Mouse (Mus musculus) subcutaneous adipose tissue, adult 2 months (tissue): ENCODE data around the gene Traf2. TPM values are rescaled to one million over a fixed set of nuclear protein-coding genes. Genes with fewer than 3 reads are reported as not detected.

Source experiments
- polyA plus RNA-seq: library from polyadenylated mRNA; depleted of rRNA; stranded (reverse); fragments of >200 nt; gene quantifications from 2 replicates; pipeline ENCODE4 v1.2.3, GENCODE M21; 2012; ENCODE audit warnings: low replicate concordance; rRNA removed

Gene Traf2
- 13.9 and 22.5 TPM in 2 replicates for polyA plus RNA-seq

GRCm38 (mm10) chr2:25546811-25547491 lies at the start of gene Traf2:
Traf2 (minus strand) TSS chr2:25546940.

GRCm38 (mm10) chr2:25581294-25581864 lies 34.6 kb upstream of the Traf2 start, which contains the start of gene Ajm1:
Ajm1 (minus strand) TSS chr2:25581757.

DNA sequence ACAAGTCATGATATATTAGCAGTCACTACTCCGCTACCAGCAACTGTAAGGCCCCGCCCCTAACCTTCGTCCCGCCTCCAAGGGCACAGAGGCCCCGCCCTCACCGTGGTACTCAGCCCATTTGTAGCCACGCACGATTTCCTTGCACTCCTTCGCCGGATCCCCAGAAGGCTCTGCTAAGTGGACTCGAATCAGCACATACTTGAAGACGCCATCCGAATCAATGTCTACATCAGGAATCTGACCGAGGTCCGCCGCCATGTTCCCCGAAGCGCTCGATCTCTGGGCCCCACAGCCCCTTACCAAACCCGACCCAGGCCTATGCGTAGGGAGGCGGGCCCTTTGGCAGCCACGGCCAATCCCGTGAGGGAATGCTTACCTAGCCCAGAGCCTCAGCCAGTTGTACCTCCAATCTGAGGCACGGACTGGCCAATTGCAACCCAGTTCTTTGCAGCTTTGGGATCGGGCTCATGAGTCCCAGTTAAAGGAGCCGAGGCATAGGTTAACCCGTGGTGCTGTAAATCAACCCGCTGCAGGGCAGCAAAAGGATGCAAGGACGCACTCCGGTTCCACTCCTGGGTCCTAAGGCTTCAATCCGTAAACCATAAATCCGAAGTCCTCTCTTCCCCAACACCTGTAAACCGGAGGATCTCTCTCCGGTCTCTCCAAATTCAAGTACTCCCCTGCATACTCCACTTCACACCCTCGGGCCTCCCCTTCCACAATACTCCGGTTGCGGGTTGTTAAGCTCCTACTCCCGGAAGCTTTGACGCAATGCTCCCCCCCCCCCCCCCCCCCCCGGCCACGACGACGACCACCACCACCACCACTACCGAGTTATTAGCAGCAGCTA lies 28.1 kb upstream of the Traf2 start, which contains the start of the genes Mamdc4 and Phpt1:
Mamdc4 (minus strand) TSS at position 267 of the 853 bp plus-strand sequence.
Phpt1 (minus strand) TSS at position 646 of the 853 bp plus-strand sequence.

GRCm38 (mm10) chr2:25557221-25557963 lies 10.7 kb upstream of the Traf2 start, which contains the start of gene Edf1:
Edf1 (plus strand) TSS chr2:25557847.

DNA sequence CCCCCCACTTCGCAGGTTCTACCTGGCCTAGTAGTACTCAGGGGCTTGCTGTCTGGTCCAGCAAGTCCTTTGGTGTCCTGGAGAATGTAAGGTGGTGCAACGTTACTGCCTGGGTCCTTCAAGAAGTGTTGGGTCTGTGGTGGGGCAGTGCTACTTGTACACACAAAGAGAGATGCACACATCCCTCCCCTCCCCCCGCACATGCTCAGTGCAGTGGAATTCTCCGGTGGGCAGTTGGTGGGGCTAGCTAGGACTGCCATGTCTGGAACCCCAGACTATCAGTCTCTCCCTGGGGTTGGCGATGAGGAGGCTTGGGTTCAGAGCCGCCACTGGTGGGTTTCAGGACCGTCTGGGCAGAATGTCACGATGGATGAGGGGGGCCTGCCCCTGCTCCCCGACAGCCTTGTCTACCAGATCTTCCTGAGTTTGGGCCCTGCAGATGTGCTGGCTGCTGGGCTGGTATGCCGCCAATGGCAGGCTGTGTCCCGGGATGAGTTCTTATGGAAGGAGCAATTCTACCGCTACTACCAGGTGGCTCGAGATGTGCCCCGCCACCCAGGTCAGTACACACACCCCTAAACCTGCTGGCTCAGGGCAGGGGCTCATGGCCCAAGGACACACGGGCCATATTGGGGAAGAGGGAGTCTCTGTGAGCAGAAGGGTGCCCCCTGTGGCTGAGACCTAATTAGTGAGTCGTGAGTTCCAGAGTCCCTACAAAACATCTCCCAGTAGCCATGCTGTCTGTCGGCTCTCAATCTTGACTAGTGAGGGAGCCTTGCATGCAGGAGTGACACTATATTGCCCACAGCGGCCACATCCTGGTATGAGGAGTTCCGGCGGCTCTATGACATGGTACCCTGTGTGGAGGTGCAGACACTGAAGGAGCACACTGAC lies 44.9 kb downstream of the Traf2 start, which contains the start of gene C8g:
C8g (minus strand) TSS at position 127 of the 894 bp plus-strand sequence.

DNA sequence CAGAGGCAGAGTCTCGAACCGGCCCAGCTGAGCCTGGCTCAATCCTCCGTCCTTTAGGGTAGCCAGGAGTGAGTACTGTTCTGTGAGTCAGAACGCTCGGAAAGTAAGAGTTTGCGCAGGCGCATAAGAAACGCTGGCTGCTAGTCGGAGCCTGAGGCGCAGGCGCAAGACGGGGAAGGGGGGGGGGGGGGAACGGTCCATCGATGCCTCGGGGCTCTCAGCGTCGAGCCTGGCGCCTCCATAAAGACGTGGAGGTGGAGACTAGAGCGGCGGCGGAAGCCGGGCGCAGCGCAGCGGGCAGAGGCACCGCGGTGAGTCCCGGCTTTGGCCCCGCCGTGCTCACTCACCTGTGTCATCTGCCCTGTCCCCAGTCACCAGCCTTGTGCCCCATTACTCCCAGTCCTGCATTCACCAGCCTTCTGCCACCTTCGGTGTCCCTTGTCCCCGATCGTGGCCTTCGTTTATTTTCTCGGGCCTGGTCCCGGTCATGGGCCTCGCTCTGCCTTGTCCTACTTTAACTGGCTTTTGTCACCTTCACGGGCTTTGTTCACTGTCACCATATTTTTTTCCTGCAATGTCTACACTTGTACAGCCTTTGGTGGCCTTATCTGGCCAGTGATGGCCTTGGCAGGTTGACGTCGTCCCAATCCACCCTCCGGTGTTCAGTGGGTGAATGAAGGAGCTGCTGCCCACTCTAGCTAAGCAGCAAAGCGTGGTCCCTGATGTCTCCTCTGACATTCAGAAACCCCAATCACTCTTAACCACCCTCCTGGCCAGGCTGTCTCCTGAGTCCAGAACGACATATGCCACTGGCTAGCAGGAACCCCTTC lies 45.9 kb downstream of the Traf2 start, which contains the start of gene Fbxw5:
Fbxw5 (plus strand) TSS at position 175 of the 830 bp plus-strand sequence.

GRCm38 (mm10) chr2:25493476-25493961 lies 53.2 kb downstream of the Traf2 start, which contains the start of gene Lcn12:
Lcn12 (minus strand) TSS chr2:25493911.

DNA sequence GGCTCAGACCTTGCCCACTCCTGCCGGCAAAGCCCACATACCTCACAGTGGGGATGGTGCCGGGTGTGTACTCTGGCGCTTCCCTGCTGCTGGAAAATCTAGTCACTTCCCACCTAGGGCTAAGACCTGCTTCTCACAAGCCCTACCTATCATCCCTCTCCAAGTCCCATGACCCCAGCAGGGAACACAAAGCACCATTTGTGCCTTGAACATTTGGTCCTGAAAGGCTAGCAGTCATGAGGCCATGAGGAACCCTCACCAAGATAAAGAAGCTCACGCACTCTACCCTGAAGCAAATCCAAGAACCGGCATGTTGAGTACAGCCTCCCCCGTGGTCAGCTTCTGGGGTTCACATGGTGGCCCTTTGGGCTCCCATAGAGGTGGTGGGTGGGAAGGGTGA lies 76.8 kb downstream of the Traf2 start, which contains the start of gene Ptgds:
Ptgds (minus strand) TSS at position 78 of the 400 bp plus-strand sequence.

Other genes with a start within 250 kb of the Traf2 start
- 0.09 and 0.18 TPM in 2 replicates for gene Grin1, start 227.8 kb downstream of the Traf2 start, polyA plus RNA-seq
- gene Man1b1, start 214.6 kb downstream of the Traf2 start, polyA plus RNA-seq, result 16.3 and 40.9 TPM in 2 replicates
- 61.1 and 76.0 TPM in 2 replicates for gene Dpp7, start 190.6 kb downstream of the Traf2 start, polyA plus RNA-seq
- 24.0 and 65.2 TPM in 2 replicates for gene Uap1l1, start 181.3 kb downstream of the Traf2 start, polyA plus RNA-seq
- 0.57 and 7.9 TPM in 2 replicates for gene Sapcd2, start 174.6 kb downstream of the Traf2 start, polyA plus RNA-seq
- 78.1 and 108 TPM in 2 replicates for gene Entpd2, start 151.1 kb downstream of the Traf2 start, polyA plus RNA-seq
- gene Npdc1, start 147.6 kb downstream of the Traf2 start, polyA plus RNA-seq, result 272 and 300 TPM in 2 replicates
- gene Fut7, start 123.7 kb downstream of the Traf2 start, polyA plus RNA-seq, result 0.62 and 0.96 TPM in 2 replicates
- 41.7 and 62.8 TPM in 2 replicates for gene Abca2, start 118.2 kb downstream of the Traf2 start, polyA plus RNA-seq
- 1.8 and 3.2 TPM in 2 replicates for gene Clic3, start 90.1 kb downstream of the Traf2 start, polyA plus RNA-seq
- 79.2 and 84.7 TPM in 2 replicates for gene Paxx, start 85.8 kb downstream of the Traf2 start, polyA plus RNA-seq
- 1.2 and 6.5 TPM in 2 replicates for gene Ptgds, start 76.9 kb downstream of the Traf2 start, polyA plus RNA-seq
- gene Lcn12, start 53.0 kb downstream of the Traf2 start, polyA plus RNA-seq, result 0.33 TPM in 1 of 2 replicates, not detected in the other
- 27.6 and 47.3 TPM in 2 replicates for gene Fbxw5, start 46.2 kb downstream of the Traf2 start, polyA plus RNA-seq
- gene C8g, start 45.2 kb downstream of the Traf2 start, polyA plus RNA-seq, result 5.9 and 7.9 TPM in 2 replicates
- 127 and 142 TPM in 2 replicates for gene Edf1, start 10.9 kb upstream of the Traf2 start, polyA plus RNA-seq
- gene Mamdc4, start 27.9 kb upstream of the Traf2 start, polyA plus RNA-seq, result 1.8 and 5.5 TPM in 2 replicates
- gene Phpt1, start 28.3 kb upstream of the Traf2 start, polyA plus RNA-seq, result 48.6 and 87.4 TPM in 2 replicates
- 0.37 and 2.6 TPM in 2 replicates for gene Ajm1, start 34.8 kb upstream of the Traf2 start, polyA plus RNA-seq
- 52.3 and 88.3 TPM in 2 replicates for gene Rabl6, start 61.6 kb upstream of the Traf2 start, polyA plus RNA-seq
- not detected in 2 replicates for gene Ccdc183, start 70.7 kb upstream of the Traf2 start, polyA plus RNA-seq
- gene Tmem141, start 75.1 kb upstream of the Traf2 start, polyA plus RNA-seq, result 31.8 and 53.1 TPM in 2 replicates
- gene Fcna, start 81.1 kb upstream of the Traf2 start, polyA plus RNA-seq, result 16.8 and 21.3 TPM in 2 replicates
- 0.64 and 5.5 TPM in 2 replicates for gene Lcn8, start 106.2 kb upstream of the Traf2 start, polyA plus RNA-seq
- gene Lcn5, start 111.0 kb upstream of the Traf2 start, polyA plus RNA-seq, result 0.52 and 3.7 TPM in 2 replicates
- 0.78 TPM in 1 of 2 replicates, not detected in the other for gene Lcn6, start 129.8 kb upstream of the Traf2 start, polyA plus RNA-seq
- gene Lcn10, start 135.8 kb upstream of the Traf2 start, polyA plus RNA-seq, result 0.24 and 0.62 TPM in 2 replicates
- gene Obp2a, start 153.1 kb upstream of the Traf2 start, polyA plus RNA-seq, result not detected in 2 replicates
- gene Bmyc, start 159.8 kb upstream of the Traf2 start, polyA plus RNA-seq, result 48.0 and 66.2 TPM in 2 replicates
- gene Obp2b, start 190.1 kb upstream of the Traf2 start, polyA plus RNA-seq, result not detected in 2 replicates
- gene Lcn3, start 218.6 kb upstream of the Traf2 start, polyA plus RNA-seq, result not detected in 2 replicates
- not detected in 2 replicates for gene Lcn11, start 230.1 kb upstream of the Traf2 start, polyA plus RNA-seq
- gene Gm13539, start 235.3 kb upstream of the Traf2 start, polyA plus RNA-seq, result not detected in 2 replicates